Mouse (Mus musculus) right cerebral cortex, postnatal 25 days (tissue): ENCODE results near the gene Nos3.

Experiments used
- DNase-seq: peaks from one replicate; pipeline ENCODE4 v3.0.0; 2022

Nos3 gene

GRCm38 (mm10) chr5:24401969-24402368 lies 37.4 kb downstream of the Nos3 start:
- DNase-seq, result no peak

- no peak for DNase-seq
Observed at GRCm38 (mm10) chr5:24404594-24405360, 40.2 kb downstream of the Nos3 start.

GRCm38 (mm10) chr5:24405389-24405876 lies 40.8 kb downstream of the Nos3 start:
- DNase-seq, result no peak

GRCm38 (mm10) chr5:24408651-24409050 lies 44.0 kb downstream of the Nos3 start:
- no peak for DNase-seq

GRCm38 (mm10) chr5:24409466-24409865 lies 44.9 kb downstream of the Nos3 start:
- no peak for DNase-seq

- DNase-seq, result no peak
Observed at GRCm38 (mm10) chr5:24412063-24412462, 47.5 kb downstream of the Nos3 start.

GRCm38 (mm10) chr5:24413042-24413693 lies 48.6 kb downstream of the Nos3 start, which contains the start of gene Asic3:
Asic3 (plus strand) TSS chr5:24413392.
- DNase-seq, result no peak

GRCm38 (mm10) chr5:24413938-24414337 lies 49.3 kb downstream of the Nos3 start:
- no peak for DNase-seq

- DNase-seq, result peak; percentile 60
Observed at GRCm38 (mm10) chr5:24416222-24416736, 51.7 kb downstream of the Nos3 start.

- DNase-seq, result no peak
Observed at GRCm38 (mm10) chr5:24417587-24417986, 53.0 kb downstream of the Nos3 start.

- DNase-seq, result no peak
Observed at GRCm38 (mm10) chr5:24420381-24420780, 55.8 kb downstream of the Nos3 start.

GRCm38 (mm10) chr5:24423129-24424003 lies 58.8 kb downstream of the Nos3 start, which contains the start of the genes Cdk5 and Slc4a2:
Cdk5 (minus strand) TSS chr5:24423530.
Slc4a2 (plus strand) TSS chr5:24423837.
- peak; percentile 99 for DNase-seq

GRCm38 (mm10) chr5:24424004-24424781 lies 59.6 kb downstream of the Nos3 start:
- DNase-seq, result peak; percentile 49

- peak; percentile 79 for DNase-seq
Observed at GRCm38 (mm10) chr5:24424861-24425411, 60.3 kb downstream of the Nos3 start.

GRCm38 (mm10) chr5:24425421-24426036 lies 60.9 kb downstream of the Nos3 start:
- no peak for DNase-seq

- DNase-seq, result no peak
Observed at GRCm38 (mm10) chr5:24426037-24426432, 61.4 kb downstream of the Nos3 start.

GRCm38 (mm10) chr5:24426556-24427284 lies 62.1 kb downstream of the Nos3 start:
- no peak for DNase-seq

GRCm38 (mm10) chr5:24427285-24427633 lies 62.6 kb downstream of the Nos3 start:
- DNase-seq, result no peak

GRCm38 (mm10) chr5:24427981-24428402 lies 63.4 kb downstream of the Nos3 start:
- no peak for DNase-seq

- no peak for DNase-seq
Observed at GRCm38 (mm10) chr5:24428596-24428995, 64.0 kb downstream of the Nos3 start.
